Mouse (Mus musculus): ENCODE data around the gene Crb2. TPM values are rescaled to one million over a fixed set of nuclear protein-coding genes. Genes with fewer than 3 reads are reported as not detected.

Gene Crb2
- 1.9 and 2.1 TPM in 2 replicates for polyA plus RNA-seq (2015; fragmentation: Nextera tagmentation; extraction: Ambion mirVana)

DNA sequence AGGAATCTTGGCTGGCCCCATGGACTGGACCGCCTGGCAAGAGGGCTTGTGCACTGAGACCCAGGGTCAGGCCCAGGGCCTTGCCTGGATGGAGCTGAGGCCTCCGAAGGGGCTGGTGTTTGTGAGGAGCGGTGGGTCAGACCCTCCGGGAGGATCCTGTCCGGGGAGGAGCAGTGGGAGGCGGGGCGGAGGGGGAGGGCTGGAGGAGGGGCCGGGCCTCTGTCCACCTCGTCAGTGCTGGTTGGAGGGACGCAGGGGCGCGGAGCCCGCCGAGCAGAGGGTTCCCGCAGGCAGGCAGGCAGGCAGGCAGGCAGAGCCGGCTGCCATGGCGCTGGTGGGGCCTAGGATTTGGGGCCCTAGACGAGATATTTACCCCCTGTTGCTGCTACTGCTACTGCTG, at the start of gene Crb2:
Crb2 (plus strand) TSS at position 234 of the 400 bp plus-strand sequence.
- Histone ChIP-seq H3K9ac (peak within 1 kb of the TSS; percentile 41; the same call in 1 of the 2 replicates), H3K9me3 (no peaks in the 10 kb centered on the region), H3K4me1 (replicated peaks) (peaks cover 32% of the 10 kb centered on the region), H3K4me3 (replicated peaks) (peak within 1 kb of the TSS; percentile 35), H3K27me3 (replicated peaks) (0 out of 2 replicates have a peak, but pooled peaks cover 5% of the 10 kb centered on the region), H3K27ac (no peak within 1 kb of the TSS), H3K4me2 (replicated peaks) (peak within 1 kb of the TSS; percentile 70), H3K36me3 (no peaks in the 10 kb centered on the region)
- ATAC-seq = peak; percentile 27; the same call in 1 of the 2 replicates
- WGBS = 3% methylated on average over 18 of the region's 18 CpGs

DNA sequence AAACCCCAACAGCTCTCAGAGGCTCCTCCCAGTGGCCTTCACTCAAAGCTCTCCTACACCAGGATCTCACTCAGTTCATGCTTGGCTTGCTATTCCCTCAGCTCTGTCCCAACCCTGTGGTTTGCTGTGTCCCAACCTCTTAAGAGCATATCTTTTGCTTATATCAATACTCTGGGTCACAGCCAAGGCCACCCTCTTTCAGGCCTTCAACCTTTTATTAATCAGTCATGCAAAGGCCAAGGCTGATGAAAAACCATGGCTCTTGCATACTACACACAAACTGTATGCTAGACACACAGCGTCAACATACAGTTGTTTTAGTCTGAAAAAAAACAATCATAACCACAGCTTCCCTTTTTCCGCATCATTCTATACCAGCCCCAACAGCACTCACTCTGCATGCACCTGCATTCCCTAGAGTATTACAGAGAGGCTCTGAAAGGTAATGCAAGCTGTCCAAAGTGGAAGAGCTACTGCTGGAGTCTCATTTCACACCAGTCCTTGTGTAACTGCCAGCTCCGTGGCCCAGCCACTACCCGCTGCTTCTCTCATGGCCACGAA, 44.7 kb upstream of the Crb2 start:
- Histone ChIP-seq H3K27me3 (replicated peaks) (no peaks in the 10 kb centered on the region), H3K27ac (no peak overlapping the region), H3K36me3 (no peaks in the 10 kb centered on the region), H3K9me3 (no peaks in the 10 kb centered on the region), H3K9ac (no peak overlapping the region), H3K4me3 (replicated peaks) (no peak overlapping the region), H3K4me1 (replicated peaks) (peaks cover 8% of the 10 kb centered on the region), H3K4me2 (replicated peaks) (no peak overlapping the region)
- WGBS = 85% methylated on average over 5 of the region's 5 CpGs
- no peak for ATAC-seq

DNA sequence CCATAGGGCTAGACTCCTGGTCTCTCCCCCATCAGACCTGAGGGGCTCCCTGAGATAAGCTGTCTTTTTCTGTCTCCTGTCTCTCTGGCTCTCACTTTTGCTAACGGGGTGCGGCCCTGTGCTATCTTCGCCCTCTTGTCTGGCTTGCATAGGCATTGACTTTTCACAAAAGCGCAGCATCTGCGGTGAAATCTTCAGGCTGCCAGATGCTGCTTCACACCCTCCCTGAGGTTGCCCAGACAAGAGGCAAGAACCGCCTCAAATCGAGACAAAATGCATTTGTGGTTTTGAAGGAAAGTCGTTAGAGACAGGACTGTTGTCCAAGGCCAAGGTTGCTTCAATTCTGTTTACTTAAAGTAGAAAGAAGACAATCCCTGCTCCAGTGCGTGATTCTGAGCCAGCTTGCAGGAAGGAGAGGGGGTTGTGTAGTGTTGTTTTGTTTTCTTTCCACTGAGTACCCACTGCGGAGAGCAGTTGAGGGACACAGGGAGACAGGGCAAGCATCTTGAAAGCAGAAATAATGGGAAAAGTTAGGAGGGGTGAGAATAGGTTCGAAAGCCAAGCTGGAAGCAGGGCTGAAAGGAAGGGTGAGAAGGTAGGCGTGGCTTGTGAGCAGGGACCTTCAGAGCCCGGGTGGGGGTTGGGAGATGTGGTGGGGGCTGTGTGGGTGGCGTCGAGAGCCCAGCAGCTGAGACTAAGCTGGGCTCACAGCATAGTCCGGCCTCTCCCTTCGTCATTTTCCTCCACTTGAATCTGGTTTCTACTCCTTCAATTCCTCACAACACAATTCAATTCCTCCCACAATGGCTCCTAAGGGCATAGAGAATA, 40.9 kb upstream of the Crb2 start:
- Histone ChIP-seq H3K4me2 (replicated peaks) (peak overlapping the region; percentile 49), H3K4me1 (replicated peaks) (peaks cover 8% of the 10 kb centered on the region), H3K27me3 (replicated peaks) (no peaks in the 10 kb centered on the region), H3K9me3 (no peaks in the 10 kb centered on the region), H3K4me3 (replicated peaks) (no peak overlapping the region), H3K9ac (no peak overlapping the region), H3K27ac (no peak overlapping the region), H3K36me3 (no peaks in the 10 kb centered on the region)
- 18% methylated on average over 17 of the region's 17 CpGs for WGBS
- ATAC-seq = peak; percentile 81

DNA sequence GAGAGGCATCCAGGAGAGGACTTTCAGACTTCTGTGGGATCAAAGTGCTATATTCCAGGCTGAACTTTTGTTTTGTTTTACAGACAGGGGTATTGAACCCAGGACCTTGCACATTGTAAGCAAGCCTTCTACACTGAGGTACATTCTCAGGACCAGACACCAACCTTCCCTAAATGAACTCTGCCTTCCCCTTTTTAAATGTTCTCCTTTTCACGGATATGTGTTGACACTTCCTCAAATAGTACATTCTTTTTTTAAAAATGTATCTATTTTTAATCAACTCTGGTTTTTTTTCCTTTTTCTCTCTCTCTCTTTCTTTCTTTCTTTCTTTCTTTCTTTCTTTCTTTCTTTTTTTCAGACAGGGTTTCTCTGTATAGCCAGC, 40.3 kb upstream of the Crb2 start:
- H3K4me2 ChIP-seq (replicated peaks) = peak overlapping the region; percentile 49
- no peak overlapping the region for H3K27ac ChIP-seq
- no peak overlapping the region for H3K9ac ChIP-seq
- no peaks in the 10 kb centered on the region for H3K9me3 ChIP-seq
- peaks cover 8% of the 10 kb centered on the region for H3K4me1 ChIP-seq (replicated peaks)
- no peaks in the 10 kb centered on the region for H3K27me3 ChIP-seq (replicated peaks)
- ATAC-seq = 0 out of 2 replicates have a peak, but pooled peaks have one; percentile 19
- no peaks in the 10 kb centered on the region for H3K36me3 ChIP-seq
- WGBS = 52% methylated on average over 1 of the region's 1 CpGs
- no peak overlapping the region for H3K4me3 ChIP-seq (replicated peaks)

DNA sequence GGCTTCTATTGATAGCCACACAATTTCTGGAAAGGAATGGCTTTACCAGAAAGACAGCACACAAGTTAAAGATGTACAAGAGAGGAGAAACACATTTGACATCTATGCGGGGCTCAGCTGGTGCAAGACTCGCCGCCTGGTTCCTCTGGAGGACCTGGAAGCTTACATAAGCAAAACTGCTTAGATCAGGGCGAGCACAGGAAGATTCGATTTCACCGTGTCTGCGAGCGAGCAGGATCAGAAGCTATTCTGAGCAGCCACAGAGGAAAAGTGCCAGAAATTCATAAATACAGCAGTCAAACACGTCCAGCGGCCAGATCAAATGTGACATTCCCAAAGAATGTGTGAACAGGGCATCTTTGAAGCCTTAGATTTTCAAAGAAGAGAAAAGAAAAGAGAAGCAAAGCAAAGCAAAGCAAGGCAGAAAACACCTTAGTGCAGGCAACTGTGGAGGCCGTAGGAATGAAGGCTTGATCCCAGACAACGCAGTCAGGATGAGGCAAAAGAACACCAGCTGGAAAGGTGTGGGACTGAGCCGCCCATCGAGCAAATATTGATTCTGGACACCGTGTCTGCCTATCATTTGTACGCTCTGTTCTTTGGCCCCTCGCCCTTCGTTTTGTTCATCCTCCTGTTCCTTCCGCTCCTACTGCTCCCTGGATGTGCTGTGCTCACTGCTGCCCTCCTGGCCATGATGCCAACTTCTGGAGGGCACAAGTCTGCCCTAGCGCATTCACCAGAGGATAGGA, 34.1 kb upstream of the Crb2 start:
- ATAC-seq = no peak
- WGBS = 54% methylated on average over 20 of the region's 20 CpGs
- no peaks in the 10 kb centered on the region for H3K9me3 ChIP-seq
- H3K27ac ChIP-seq = no peak overlapping the region
- no peaks in the 10 kb centered on the region for H3K27me3 ChIP-seq (replicated peaks)
- H3K4me3 ChIP-seq (replicated peaks) = no peak overlapping the region
- H3K9ac ChIP-seq = no peak overlapping the region
- no peaks in the 10 kb centered on the region for H3K4me1 ChIP-seq (replicated peaks)
- H3K4me2 ChIP-seq (replicated peaks) = no peak overlapping the region
- H3K36me3 ChIP-seq = no peaks in the 10 kb centered on the region

DNA sequence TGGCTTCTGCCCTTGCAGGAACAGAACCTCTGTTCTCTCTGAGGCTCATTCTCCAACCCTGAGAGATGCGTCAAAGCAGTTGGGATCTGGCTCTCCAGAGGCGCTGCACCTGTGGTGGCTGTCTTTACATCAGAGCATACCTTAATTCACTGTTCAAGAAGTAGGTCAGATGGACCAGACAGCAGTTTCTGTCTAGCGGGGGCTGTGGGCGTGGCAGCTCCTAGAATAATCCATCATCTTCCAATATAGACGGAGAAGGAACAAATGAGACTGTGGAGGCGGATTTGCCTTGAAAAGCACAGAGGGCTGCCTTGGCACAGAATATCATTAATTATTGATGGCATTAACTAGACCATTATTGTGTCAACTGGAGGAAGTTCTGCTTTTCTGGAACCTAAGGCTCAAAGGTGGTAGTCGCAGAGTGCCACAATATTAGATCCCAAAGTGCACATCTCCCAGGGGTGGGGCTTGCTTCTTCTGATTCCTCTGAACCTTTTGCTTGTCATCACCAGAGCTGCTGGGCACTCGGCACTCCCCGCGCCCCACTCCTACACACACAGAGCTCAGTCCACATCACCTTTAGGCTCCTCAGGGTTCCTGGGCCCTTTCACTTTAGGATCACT, 31.2 kb upstream of the Crb2 start:
- Histone ChIP-seq H3K4me3 (replicated peaks) (no peak overlapping the region), H3K36me3 (no peaks in the 10 kb centered on the region), H3K9ac (no peak overlapping the region), H3K4me1 (replicated peaks) (peaks cover 15% of the 10 kb centered on the region), H3K4me2 (replicated peaks) (no peak overlapping the region), H3K27me3 (replicated peaks) (no peaks in the 10 kb centered on the region), H3K9me3 (no peaks in the 10 kb centered on the region), H3K27ac (no peak overlapping the region)
- ATAC-seq = no peak
- WGBS = 90% methylated on average over 10 of the region's 10 CpGs

DNA sequence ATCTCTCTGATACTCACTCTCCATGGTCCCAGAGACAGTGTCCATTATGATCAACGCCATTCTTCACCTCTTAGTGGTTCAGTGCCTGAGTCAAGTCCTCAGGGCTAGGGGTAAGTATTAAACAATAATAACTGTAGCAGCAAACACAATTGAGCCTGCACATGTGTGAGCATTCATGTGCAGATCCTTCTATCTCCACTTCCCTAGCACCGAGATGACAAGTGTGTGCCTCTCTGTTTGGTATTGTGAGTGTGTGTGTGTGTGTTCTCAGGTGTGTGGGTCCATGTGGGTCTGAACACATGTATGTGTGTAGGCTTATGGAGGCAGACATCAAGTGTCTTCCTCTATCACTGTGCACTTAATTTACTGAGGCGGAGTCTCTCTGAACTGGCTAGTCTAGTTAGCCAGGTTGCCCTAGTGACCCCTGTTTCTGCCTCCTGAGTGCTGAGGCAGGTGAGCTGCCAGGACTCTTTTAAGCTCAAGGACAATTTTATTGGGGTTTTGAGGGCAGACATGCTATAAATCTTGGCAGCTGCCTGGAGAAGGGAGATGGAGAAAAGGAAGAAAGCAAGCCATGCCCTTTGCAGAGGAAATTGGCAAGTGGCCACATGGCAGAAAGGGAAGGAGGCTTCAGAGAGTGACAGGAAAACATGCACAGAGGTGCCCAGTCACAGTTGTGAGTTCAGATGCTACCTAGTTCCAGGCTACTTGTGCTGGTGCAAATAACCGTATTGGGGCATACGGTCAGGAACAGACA, 29.6 kb upstream of the Crb2 start:
- H3K36me3 ChIP-seq = no peaks in the 10 kb centered on the region
- 79% methylated on average over 5 of the region's 5 CpGs for WGBS
- H3K27me3 ChIP-seq (replicated peaks) = no peaks in the 10 kb centered on the region
- peaks cover 15% of the 10 kb centered on the region for H3K4me1 ChIP-seq (replicated peaks)
- no peak overlapping the region for H3K4me3 ChIP-seq (replicated peaks)
- H3K9ac ChIP-seq = no peak overlapping the region
- no peaks in the 10 kb centered on the region for H3K9me3 ChIP-seq
- H3K27ac ChIP-seq = no peak overlapping the region
- H3K4me2 ChIP-seq (replicated peaks) = no peak overlapping the region
- peak; percentile 47 for ATAC-seq

DNA sequence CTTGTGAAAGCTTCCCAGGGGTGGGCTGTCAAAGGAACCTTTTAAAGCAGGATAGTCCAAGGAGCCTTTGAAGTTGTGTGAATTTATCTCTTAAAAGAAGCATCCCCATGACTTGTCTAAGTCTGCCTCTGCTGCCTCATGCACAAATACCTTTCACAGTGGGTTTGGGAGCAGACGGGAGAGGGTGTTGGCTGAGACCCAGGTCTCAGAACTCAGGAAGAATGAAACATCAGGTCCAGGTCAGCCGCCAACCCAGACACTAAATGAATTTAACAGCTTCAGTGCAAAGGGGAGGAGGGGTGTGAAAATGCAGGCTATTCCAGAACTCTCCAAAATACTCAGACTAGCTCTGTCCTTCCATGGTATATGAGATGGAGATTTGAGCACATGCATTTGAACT, 28.1 kb upstream of the Crb2 start:
- no peak for ATAC-seq
- 46% methylated on average over 2 of the region's 2 CpGs for WGBS
- H3K4me3 ChIP-seq (replicated peaks) = no peak overlapping the region
- peaks cover 15% of the 10 kb centered on the region for H3K4me1 ChIP-seq (replicated peaks)
- H3K9me3 ChIP-seq = no peaks in the 10 kb centered on the region
- H3K27ac ChIP-seq = no peak overlapping the region
- no peaks in the 10 kb centered on the region for H3K36me3 ChIP-seq
- H3K27me3 ChIP-seq (replicated peaks) = no peaks in the 10 kb centered on the region
- no peak overlapping the region for H3K4me2 ChIP-seq (replicated peaks)
- H3K9ac ChIP-seq = no peak overlapping the region

DNA sequence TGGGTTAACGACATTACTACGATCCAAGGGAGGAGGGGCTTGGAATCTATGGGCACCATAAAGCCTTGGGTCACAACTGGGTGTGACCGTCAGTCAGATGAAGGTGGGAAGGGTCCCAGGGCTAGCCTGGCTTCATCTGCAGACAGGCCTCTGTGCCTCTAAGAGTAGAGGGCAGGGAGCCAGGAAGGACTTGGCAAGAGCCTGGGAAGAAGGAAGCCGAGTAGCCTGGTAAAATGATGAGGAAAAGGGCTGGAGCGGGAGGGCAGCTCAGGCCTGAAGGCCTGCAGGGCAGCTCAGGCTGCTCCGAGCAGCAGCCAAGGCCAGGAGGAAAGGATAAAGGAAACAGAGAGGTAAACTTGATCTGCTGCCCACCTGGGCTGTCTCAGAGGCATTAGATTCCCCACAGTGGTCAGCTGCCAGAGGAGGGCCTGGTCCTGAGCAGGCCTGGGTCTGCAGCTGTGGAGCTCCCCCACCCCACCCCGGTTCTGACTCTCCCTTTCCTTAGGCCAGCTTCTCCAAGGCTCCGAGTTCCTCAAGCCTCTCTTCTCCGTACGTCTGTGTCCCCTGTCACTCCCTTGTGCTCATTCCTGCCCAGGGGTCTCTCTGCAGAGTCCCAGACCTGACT, 27.5 kb upstream of the Crb2 start:
- Histone ChIP-seq H3K27ac (peak overlapping the region; percentile 22; the same call in 1 of the 2 replicates), H3K36me3 (no peaks in the 10 kb centered on the region), H3K4me3 (replicated peaks) (no peak overlapping the region), H3K27me3 (replicated peaks) (no peaks in the 10 kb centered on the region), H3K9me3 (no peaks in the 10 kb centered on the region), H3K4me1 (replicated peaks) (peaks cover 15% of the 10 kb centered on the region), H3K9ac (no peak overlapping the region), H3K4me2 (replicated peaks) (no peak overlapping the region)
- ATAC-seq = peak; percentile 25
- WGBS = 42% methylated on average over 10 of the region's 10 CpGs

DNA sequence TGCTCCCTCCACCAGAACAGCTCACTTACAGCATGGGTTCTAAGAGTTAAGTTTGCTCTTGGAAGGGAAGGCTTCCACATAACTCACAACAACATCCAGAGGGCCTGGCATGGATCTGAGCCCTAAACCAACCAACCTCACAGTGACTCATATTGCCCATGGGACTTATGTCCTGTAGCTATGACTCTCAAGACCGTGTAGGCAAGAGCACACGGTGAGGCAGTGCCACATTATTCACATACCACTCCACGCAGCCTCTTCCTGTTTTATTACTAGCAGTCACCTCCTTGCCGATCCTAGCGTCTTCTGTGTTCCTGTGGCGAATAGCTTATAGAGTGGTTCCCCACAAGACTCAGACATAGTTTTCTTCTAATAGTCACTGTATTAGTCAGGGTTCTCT, 26.7 kb upstream of the Crb2 start:
- Histone ChIP-seq H3K4me3 (replicated peaks) (no peak overlapping the region), H3K4me1 (replicated peaks) (peaks cover 15% of the 10 kb centered on the region), H3K36me3 (no peaks in the 10 kb centered on the region), H3K27ac (no peak overlapping the region), H3K9ac (no peak overlapping the region), H3K9me3 (no peaks in the 10 kb centered on the region), H3K4me2 (replicated peaks) (no peak overlapping the region), H3K27me3 (replicated peaks) (no peaks in the 10 kb centered on the region)
- ATAC-seq = no peak
- whole genome bisulfite sequencing = 54% methylated on average over 6 of the region's 6 CpGs

DNA sequence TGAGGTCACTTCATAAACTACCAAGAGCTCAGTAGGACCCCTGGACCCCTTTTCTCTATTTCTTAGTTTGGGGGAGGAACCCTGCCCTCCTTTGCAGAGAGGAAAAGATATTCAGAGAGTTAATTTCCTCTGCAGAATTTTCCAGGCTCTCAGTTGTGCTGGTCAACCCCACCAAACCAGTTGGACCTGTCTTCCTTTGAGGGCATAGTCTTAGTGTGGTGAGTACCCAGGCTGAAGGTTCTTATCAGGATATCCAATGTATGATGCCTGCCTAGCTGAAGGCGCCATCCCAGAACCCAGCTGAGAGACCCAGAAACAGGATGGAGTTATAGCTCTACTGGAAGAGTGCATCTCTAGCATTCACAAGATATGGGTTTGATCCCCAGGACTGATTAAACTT, 24.9 kb upstream of the Crb2 start:
- no peak overlapping the region for H3K9ac ChIP-seq
- no peak overlapping the region for H3K27ac ChIP-seq
- WGBS = 89% methylated on average over 1 of the region's 1 CpGs
- H3K27me3 ChIP-seq (replicated peaks) = no peaks in the 10 kb centered on the region
- H3K4me2 ChIP-seq (replicated peaks) = no peak overlapping the region
- H3K36me3 ChIP-seq = no peaks in the 10 kb centered on the region
- 0 out of 2 replicates have a peak, but pooled peaks have one; percentile 42 for ATAC-seq
- H3K4me3 ChIP-seq (replicated peaks) = no peak overlapping the region
- no peaks in the 10 kb centered on the region for H3K9me3 ChIP-seq
- peaks cover 17% of the 10 kb centered on the region for H3K4me1 ChIP-seq (replicated peaks)

All from intestine, embryonic 15.5 days (tissue).